Mouse (Mus musculus) MEL (cell line): ENCODE data around the gene Myl6b. TPM values are rescaled to one million over a fixed set of nuclear protein-coding genes. Genes with fewer than 3 reads are reported as not detected.

Source experiments
- DNase-seq: peaks from one replicate; pipeline ENCODE4 v3.0.0; 2011; ENCODE audit warnings: low read depth, low spot score
- H3K27ac ChIP-seq: 2 replicates; pipeline ENCODE4 v1.5.1; 2012; ENCODE audit warnings: low read depth, mild to moderate bottlenecking, control low read depth, low read length, moderate library complexity; ENCODE audit not compliant: control insufficient read depth
- H3K27me3 ChIP-seq, 2 experiments: fragments of 150-350 bp in 1 of 2; sonication (generic) in 1 of 2; 2 replicates each; pipeline ENCODE4 v1.6.1; 2012; ENCODE audit warnings: low read length in 2 of 2, mild to moderate bottlenecking in 2 of 2, improper control_type of control experiment in 1 of 2, moderate library complexity in 1 of 2; ENCODE audit not compliant: insufficient read depth in 2 of 2, control insufficient read depth in 1 of 2
- H3K36me3 ChIP-seq, 2 experiments: 2 replicates each; pipeline ENCODE4 v1.6.1; 2012 to 2014; ENCODE audit warnings: low read length in 2 of 2, improper control_type of control experiment in 1 of 2, inconsistent platforms in 1 of 2, mild to moderate bottlenecking in 1 of 2; ENCODE audit not compliant: insufficient read depth in 2 of 2, control insufficient read depth in 1 of 2
- H3K4me1 ChIP-seq, 2 experiments: fragments of 150-350 bp in 1 of 2; sonication (generic) in 1 of 2; 2 replicates each; pipeline ENCODE4 v1.6.1; 2012; ENCODE audit warnings: low read length in 2 of 2, improper control_type of control experiment in 1 of 2, mild to moderate bottlenecking in 1 of 2; ENCODE audit not compliant: insufficient read depth in 2 of 2, control insufficient read depth in 1 of 2
- H3K4me3 ChIP-seq, 2 experiments: fragments of 150-350 bp in 1 of 2; sonication (generic) in 1 of 2; 2 replicates each; pipeline ENCODE4 v1.5.1; 2012; ENCODE audit warnings: low read depth in 2 of 2, low read length in 2 of 2, mild to moderate bottlenecking in 2 of 2, moderate library complexity in 2 of 2, control low read depth in 1 of 2, improper control_type of control experiment in 1 of 2; ENCODE audit not compliant: control insufficient read depth in 1 of 2, insufficient read depth in 1 of 2
- H3K79me2 ChIP-seq: 2 replicates; pipeline ENCODE4 v1.6.1; 2012; ENCODE audit warnings: mild to moderate bottlenecking, low read length, moderate library complexity; ENCODE audit not compliant: control insufficient read depth, poor library complexity, insufficient read depth
- H3K9ac ChIP-seq: 2 replicates; pipeline ENCODE4 v1.6.1; 2012; ENCODE audit warnings: low read depth, mild to moderate bottlenecking, control low read depth, low read length, moderate library complexity; ENCODE audit not compliant: control insufficient read depth, poor library complexity, severe bottlenecking
- H3K9me3 ChIP-seq: fragments of 150-350 bp; sonication (generic); replicated peaks from 2 replicates; pipeline ENCODE4 v1.6.1; 2012; ENCODE audit warnings: mild to moderate bottlenecking, low read length, improper control_type of control experiment, moderate library complexity; ENCODE audit not compliant: insufficient read depth
- CHD1 ChIP-seq: IDR thresholded peaks from 2 replicates; pipeline ENCODE4 v1.6.1; 2012; ENCODE audit warnings: low read depth, mild to moderate bottlenecking, inconsistent platforms, low read length, improper control_type of control experiment
- E2F4 ChIP-seq: IDR thresholded peaks from 2 replicates; pipeline ENCODE4 v1.6.1; 2011; ENCODE audit warnings: low read depth, low read length, improper control_type of control experiment, borderline replicate concordance
- GATA1 ChIP-seq: IDR thresholded peaks from 2 replicates; pipeline ENCODE4 v1.6.1; 2011; ENCODE audit warnings: low read depth, low read length, improper control_type of control experiment
- HCFC1 ChIP-seq: IDR thresholded peaks from 2 replicates; pipeline ENCODE4 v1.6.1; 2012; ENCODE audit warnings: low read depth, mild to moderate bottlenecking, inconsistent platforms, low read length, improper control_type of control experiment, moderate library complexity
- MAFK ChIP-seq: IDR thresholded peaks from 2 replicates; pipeline ENCODE4 v1.6.1; 2011; ENCODE audit warnings: low read depth, mild to moderate bottlenecking, low read length, improper control_type of control experiment, borderline replicate concordance
- MEF2A ChIP-seq: IDR thresholded peaks from 2 replicates; pipeline ENCODE4 v1.6.1; 2014; ENCODE audit warnings: low read depth, mild to moderate bottlenecking, inconsistent platforms, low read length, improper control_type of control experiment; ENCODE audit not compliant: poor library complexity, insufficient replicate concordance, severe bottlenecking; ENCODE audit errors: extremely low read depth
- MXI1 ChIP-seq: IDR thresholded peaks from 2 replicates; pipeline ENCODE4 v1.6.1; 2011; ENCODE audit warnings: mild to moderate bottlenecking, low read depth, low read length, improper control_type of control experiment
- MYB ChIP-seq: IDR thresholded peaks from 2 replicates; pipeline ENCODE4 v1.6.1; 2011; ENCODE audit warnings: mild to moderate bottlenecking, low read depth, low read length, improper control_type of control experiment
- POLR2A ChIP-seq, 2 experiments: IDR thresholded peaks; 2 replicates each; pipeline ENCODE4 v1.6.1; 2011 to 2012; ENCODE audit warnings: low read length in 2 of 2, mild to moderate bottlenecking in 2 of 2, control low read depth in 1 of 2, improper control_type of control experiment in 1 of 2, low read depth in 1 of 2, moderate library complexity in 1 of 2; ENCODE audit not compliant: control insufficient read depth in 1 of 2, insufficient read depth in 1 of 2, poor library complexity in 1 of 2
- POLR2AphosphoS2 ChIP-seq: IDR thresholded peaks from 2 replicates; pipeline ENCODE4 v1.6.1; 2011; ENCODE audit warnings: low read length, improper control_type of control experiment
- POLR2AphosphoS5 ChIP-seq: IDR thresholded peaks from 2 replicates; pipeline ENCODE4 v1.6.1; 2012; ENCODE audit warnings: low read depth, borderline replicate concordance, mild to moderate bottlenecking, inconsistent platforms, low read length, moderate library complexity, mixed read lengths
- RAD21 ChIP-seq: IDR thresholded peaks from 2 replicates; pipeline ENCODE4 v1.6.1; 2011; ENCODE audit warnings: mild to moderate bottlenecking, low read depth, low read length, improper control_type of control experiment
- SIN3A ChIP-seq: IDR thresholded peaks from 2 replicates; pipeline ENCODE4 v1.6.1; 2012; ENCODE audit warnings: low read length, improper control_type of control experiment, inconsistent platforms
- TAL1 ChIP-seq: IDR thresholded peaks from 2 replicates; pipeline ENCODE4 v1.6.1; 2012; ENCODE audit warnings: mild to moderate bottlenecking, inconsistent platforms, low read length, moderate library complexity, mixed read lengths
- USF1 ChIP-seq: IDR thresholded peaks from 2 replicates; pipeline ENCODE4 v1.6.1; 2014; ENCODE audit warnings: low read depth, mild to moderate bottlenecking, inconsistent platforms, low read length, improper control_type of control experiment, moderate library complexity
- ZKSCAN1 ChIP-seq: IDR thresholded peaks from 2 replicates; pipeline ENCODE4 v1.6.1; 2012; ENCODE audit warnings: low read depth, mild to moderate bottlenecking, inconsistent platforms, low read length, improper control_type of control experiment, moderate library complexity
- ZNF384 ChIP-seq: IDR thresholded peaks from 2 replicates; pipeline ENCODE4 v1.6.1; 2012; ENCODE audit warnings: low read depth, mild to moderate bottlenecking, inconsistent platforms, low read length, improper control_type of control experiment
- polyA plus RNA-seq, 2 experiments: library from polyadenylated mRNA; stranded (reverse) in 1 of 2; unstranded in 1 of 2; fragments of >175 nt in 1 of 2; fragments of >200 nt in 1 of 2; gene quantifications; 2 replicates each; pipeline versions ENCODE4 v1.2.1 to v1.2.4; 2012; ENCODE audit warnings: low replicate concordance in 2 of 2, low read depth in 1 of 2; ENCODE audit not compliant: insufficient read length in 2 of 2, insufficient read depth in 1 of 2, missing spikeins in 1 of 2
- total RNA-seq: library from RNA; depleted of rRNA; stranded (reverse); fragments of 300-350 nt; gene quantifications from 2 replicates; pipeline ENCODE4 v1.2.3, GENCODE M21; 2012

Gene Myl6b
- total and polyA plus RNA-seq, 3 experiments = 1.8 to 18.8 TPM; not detected in 1

- Histone ChIP-seq H3K27me3 (no peaks in the 10 kb centered on the region), H3K79me2 (peaks cover 31% of the 10 kb centered on the region), H3K9me3 (no peaks in the 10 kb centered on the region), H3K9ac (no peak overlapping the region), H3K4me1 (peaks cover 0 to 7% of the 10 kb centered on the region in 2 experiments; a peak in 2 of 4 replicates), H3K36me3 (peaks cover 6 to 12% of the 10 kb centered on the region in 2 experiments), H3K4me3 (no peak overlapping the region), H3K27ac (no peak overlapping the region)
- TF ChIP-seq SIN3A = no peak
- no peak for TF ChIP-seq CHD1
- no peak for TF ChIP-seq TAL1
- TF ChIP-seq RAD21 = no peak
- TF ChIP-seq POLR2A (IDR thresholded peaks at IDR 0.05; ENCODE audit: control insufficient read depth in 1 of 2, insufficient read depth in 1 of 2, low read depth in 1 of 2, low read length in 2 of 2, poor library complexity in 1 of 2) = no peak
- TF ChIP-seq MAFK = no peak
- TF ChIP-seq POLR2AphosphoS2 = no peak
- TF ChIP-seq ZKSCAN1 = no peak
- TF ChIP-seq ZNF384 = no peak
- no peak for TF ChIP-seq E2F4
- no peak for TF ChIP-seq MYB
- no peak for TF ChIP-seq USF1
- no peak for TF ChIP-seq POLR2AphosphoS5
- TF ChIP-seq MXI1 = no peak
- TF ChIP-seq MEF2A = no peak
- no peak for DNase-seq
Measured at GRCm38 (mm10) chr10:128489785-128490184, 8.7 kb downstream of the Myl6b start.

GRCm38 (mm10) chr10:128489380-128489779, 9.1 kb downstream of the Myl6b start:
- Histone ChIP-seq H3K27me3 (no peaks in the 10 kb centered on the region), H3K79me2 (peaks cover 27% of the 10 kb centered on the region), H3K4me3 (no peak overlapping the region), H3K9ac (no peak overlapping the region), H3K36me3 (peaks cover 6 to 12% of the 10 kb centered on the region in 2 experiments), H3K4me1 (peaks cover 0 to 7% of the 10 kb centered on the region in 2 experiments; a peak in 2 of 4 replicates), H3K27ac (no peak overlapping the region), H3K9me3 (no peaks in the 10 kb centered on the region)
- TF ChIP-seq HCFC1 (peak; percentile 58; the same call in 1 of the 2 replicates), GATA1 (no peak)
- DNase-seq = peak; percentile 26
